Mouse (Mus musculus): Measurements from ENCODE around the gene Upk3a. TPM values are rescaled to one million over a fixed set of nuclear protein-coding genes. Genes with fewer than 3 reads are reported as not detected.

Upk3a gene
- polyA plus RNA-seq, 1 experiment from 2014 or later, result not detected

DNA sequence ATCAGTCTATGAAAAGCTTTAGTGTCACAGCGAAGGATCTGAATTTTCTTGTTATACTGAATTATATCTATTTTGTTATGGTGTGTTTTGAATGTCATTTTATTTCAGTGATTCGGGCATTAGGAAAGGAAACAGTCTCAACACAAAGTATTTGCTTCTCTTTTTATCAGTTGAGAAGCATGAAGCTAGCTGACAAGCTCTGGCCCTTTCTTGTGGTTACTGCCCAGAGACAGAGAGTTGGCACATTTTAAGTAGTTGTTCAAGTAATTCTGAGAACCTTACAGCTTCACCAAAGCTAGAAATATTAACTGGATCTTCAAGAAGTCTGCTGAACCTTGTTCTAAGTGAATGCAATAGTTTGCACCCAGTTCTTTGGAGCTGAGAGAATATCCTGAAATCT, 46.5 kb downstream of the Upk3a start:
- Histone ChIP-seq H3K4me3 (replicated peaks) (no peak overlapping the region), H3K36me3 (peaks cover 7% of the 10 kb centered on the region; the same call in 1 of the 2 replicates), H3K9ac (no peak overlapping the region), H3K27ac (no peak overlapping the region), H3K9me3 (replicated peaks) (no peaks in the 10 kb centered on the region), H3K27me3 (no peaks in the 10 kb centered on the region), H3K4me1 (replicated peaks) (no peaks in the 10 kb centered on the region), H3K4me2 (no peak overlapping the region)
- WGBS (ENCODE audit: insufficient replicate concordance), result 58% methylated on average over 2 of the region's 2 CpGs
- no peak for DNase-seq
- no peak for ATAC-seq (ENCODE audit: low read depth)

DNA sequence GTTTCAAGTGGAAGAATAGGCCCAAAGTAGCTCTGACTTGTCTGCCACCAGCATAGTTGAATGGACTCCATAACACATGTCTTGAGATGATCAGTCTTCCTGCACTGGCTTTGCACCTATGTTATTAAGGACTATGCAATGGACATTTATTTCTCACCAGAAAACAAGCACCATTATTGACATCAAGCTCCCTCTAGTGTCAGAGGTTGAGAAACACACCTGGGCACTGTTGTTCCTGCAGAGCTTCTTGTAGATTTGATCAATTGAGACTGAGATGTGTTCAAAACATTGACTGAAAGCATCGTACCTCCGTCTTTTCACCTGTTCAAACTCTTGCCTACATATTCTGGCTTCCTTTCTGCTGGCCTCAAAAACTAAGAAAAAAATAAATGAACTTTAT, 53.6 kb downstream of the Upk3a start:
- Histone ChIP-seq H3K9me3 (replicated peaks) (no peaks in the 10 kb centered on the region), H3K27ac (no peak overlapping the region), H3K36me3 (no peaks in the 10 kb centered on the region), H3K4me1 (replicated peaks) (no peaks in the 10 kb centered on the region), H3K27me3 (no peaks in the 10 kb centered on the region), H3K9ac (no peak overlapping the region), H3K4me3 (replicated peaks) (no peak overlapping the region), H3K4me2 (no peak overlapping the region)
- ATAC-seq (ENCODE audit: low read depth) (no peak), DNase-seq (no peak)
- 19% methylated on average over 2 of the region's 2 CpGs for WGBS (ENCODE audit: insufficient replicate concordance)

Other genes starting within 250 kb of the Upk3a start
- 0.12 TPM in 1 of 2 replicates, not detected in the other for gene Phf21b, start 161.1 kb upstream of the Upk3a start, polyA plus RNA-seq (2015; fragmentation: Nextera tagmentation; extraction: Ambion mirVana)
- 0.37 and 0.50 TPM in 2 replicates for gene Gm29666, start 97.1 kb upstream of the Upk3a start, polyA plus RNA-seq (2015; fragmentation: Nextera tagmentation; extraction: Ambion mirVana)
- gene Nup50, start 93.7 kb upstream of the Upk3a start, polyA plus RNA-seq (2015; fragmentation: Nextera tagmentation; extraction: Ambion mirVana), result 30.0 and 42.7 TPM in 2 replicates
- 1.2 TPM in 2 replicates for gene 5031439G07Rik, start 28.6 kb upstream of the Upk3a start, polyA plus RNA-seq (2015; fragmentation: Nextera tagmentation; extraction: Ambion mirVana)
- gene Fam118a, start 11.8 kb downstream of the Upk3a start, polyA plus RNA-seq (2015; fragmentation: Nextera tagmentation; extraction: Ambion mirVana), result 8.6 and 8.7 TPM in 2 replicates
- 0.10 and 0.35 TPM in 2 replicates for gene Smc1b, start 114.8 kb downstream of the Upk3a start, polyA plus RNA-seq (2015; fragmentation: Nextera tagmentation; extraction: Ambion mirVana)
- gene Ribc2, start 114.9 kb downstream of the Upk3a start, polyA plus RNA-seq (2015; fragmentation: Nextera tagmentation; extraction: Ambion mirVana), result not detected in 2 replicates
- 10.4 and 11.6 TPM in 2 replicates for gene Fbln1, start 188.8 kb downstream of the Upk3a start, polyA plus RNA-seq (2015; fragmentation: Nextera tagmentation; extraction: Ambion mirVana)

Data from liver, embryonic 13.5 days (tissue).